Mouse (Mus musculus) monocyte, adult 5-6 weeks (primary cell): Measurements from ENCODE around the gene Lrp2. TPM values are rescaled to one million over a fixed set of nuclear protein-coding genes. Genes with fewer than 3 reads are reported as not detected.

Experiments
- ATAC-seq: fragments of 153-309, 156-312 bp; replicated peaks from 2 replicates; pipeline ENCODE4 v1.8.0; 2017; ENCODE audit warnings: mild to moderate bottlenecking; ENCODE audit not compliant: low TSS enrichment, insufficient number of reproducible peaks, severe bottlenecking, poor library complexity, low FRiP score
- total RNA-seq: library from RNA; stranded (forward); fragments of 200-1000, 200-491, 200-594 nt; gene quantifications from 3 replicates; pipeline ENCODE4 v1.2.3, GENCODE M21; 2017

Gene Lrp2
- total RNA-seq, 1 experiment from 2014 or later, result not detected

GRCm38 (mm10) chr2:69379801-69380200, 206.1 kb downstream of the Lrp2 start:
- ATAC-seq, result no peak

- ATAC-seq, result no peak
These were observed 209.1 kb downstream of the Lrp2 start for GRCm38 (mm10) chr2:69376780-69377179.

Other genes with a start within 250 kb of the Lrp2 start
- gene Abcb11, start 243.4 kb downstream of the Lrp2 start, total RNA-seq, result not detected in 3 replicates
- 0.21 TPM in 1 of 3 replicates, not detected in the others for gene Dhrs9, start 205.6 kb downstream of the Lrp2 start, total RNA-seq
- gene Bbs5, start 61.1 kb upstream of the Lrp2 start, total RNA-seq, result 1.6 TPM in 1 of 3 replicates, not detected in the others
- gene Klhl41, start 84.1 kb upstream of the Lrp2 start, total RNA-seq, result not detected in 3 replicates
- 3.7 to 6.9 TPM (median 4.7 TPM) in 3 replicates for gene Fastkd1, start 127.5 kb upstream of the Lrp2 start, total RNA-seq
- 97.7 to 171 TPM (median 114 TPM) in 3 replicates for gene Ppig, start 136.5 kb upstream of the Lrp2 start, total RNA-seq
- gene Ccdc173, start 203.5 kb upstream of the Lrp2 start, total RNA-seq, result 0.29 to 1.6 TPM in 2 of 3 replicates, not detected in the other
- gene Phospho2, start 203.6 kb upstream of the Lrp2 start, total RNA-seq, result 37.0 to 42.6 TPM (median 39.9 TPM) in 3 replicates
- gene Klhl23, start 235.9 kb upstream of the Lrp2 start, total RNA-seq, result 0.58 to 0.75 TPM in 2 of 3 replicates, not detected in the other